Mouse (Mus musculus): ENCODE measurements around the gene Rhox4a. TPM values are rescaled to one million over a fixed set of nuclear protein-coding genes. Genes with fewer than 3 reads are reported as not detected.

The Rhox4a gene
- polyA plus RNA-seq (2012; rRNA removed), result not detected in 2 replicates

GRCm38 (mm10) chrX:37265038-37265437, at the start of gene Rhox4a:
Rhox4a (plus strand) TSS chrX:37265338.

GRCm38 (mm10) chrX:37222158-37222557, 43.0 kb upstream of the Rhox4a start, which contains the start of gene Rhox1:
Rhox1 (minus strand) TSS chrX:37222258.

GRCm38 (mm10) chrX:37244676-37245075, 20.5 kb upstream of the Rhox4a start, which contains the start of gene Rhox2a:
Rhox2a (plus strand) TSS chrX:37244976.

GRCm38 (mm10) chrX:37249619-37250018, 15.5 kb upstream of the Rhox4a start, which contains the start of gene Rhox3a:
Rhox3a (plus strand) TSS chrX:37249919.

Other genes with a start within 250 kb of the Rhox4a start
- not detected in 2 replicates for gene Sowahd, start 216.5 kb upstream of the Rhox4a start, polyA plus RNA-seq (2012; rRNA removed)
- gene Rpl39, start 179.9 kb upstream of the Rhox4a start, polyA plus RNA-seq (2012; rRNA removed), result 31.9 and 65.0 TPM in 2 replicates
- gene Upf3b, start 155.0 kb upstream of the Rhox4a start, polyA plus RNA-seq (2012; rRNA removed), result 1.8 and 2.5 TPM in 2 replicates
- gene Nkap, start 138.5 kb upstream of the Rhox4a start, polyA plus RNA-seq (2012; rRNA removed), result 1.3 and 1.4 TPM in 2 replicates
- not detected in 2 replicates for gene Akap14, start 96.5 kb upstream of the Rhox4a start, polyA plus RNA-seq (2012; rRNA removed)
- gene Ndufa1, start 74.2 kb upstream of the Rhox4a start, polyA plus RNA-seq (2012; rRNA removed), result 258 and 356 TPM in 2 replicates
- gene Rnf113a1, start 74.1 kb upstream of the Rhox4a start, polyA plus RNA-seq (2012; rRNA removed), result 1.6 and 1.9 TPM in 2 replicates
- gene Gm9, start 54.3 kb upstream of the Rhox4a start, polyA plus RNA-seq (2012; rRNA removed), result not detected in 2 replicates
- gene Rhox1, start 43.1 kb upstream of the Rhox4a start, polyA plus RNA-seq (2012; rRNA removed), result not detected in 2 replicates
- gene Rhox2a, start 20.4 kb upstream of the Rhox4a start, polyA plus RNA-seq (2012; rRNA removed), result not detected in 2 replicates
- not detected in 2 replicates for gene Rhox3a, start 15.4 kb upstream of the Rhox4a start, polyA plus RNA-seq (2012; rRNA removed)
- gene Rhox3a2, start 114.7 kb downstream of the Rhox4a start, polyA plus RNA-seq (2012; rRNA removed), result not detected in 2 replicates
- gene Rhox4a2, start 125.5 kb downstream of the Rhox4a start, polyA plus RNA-seq (2012; rRNA removed), result not detected in 2 replicates
- not detected in 2 replicates for gene Rhox2b, start 146.7 kb downstream of the Rhox4a start, polyA plus RNA-seq (2012; rRNA removed)
- not detected in 2 replicates for gene Rhox4b, start 167.2 kb downstream of the Rhox4a start, polyA plus RNA-seq (2012; rRNA removed)
- not detected in 2 replicates for gene Rhox2c, start 188.3 kb downstream of the Rhox4a start, polyA plus RNA-seq (2012; rRNA removed)
- gene Rhox3c, start 193.2 kb downstream of the Rhox4a start, polyA plus RNA-seq (2012; rRNA removed), result not detected in 2 replicates
- gene Rhox4c, start 215.0 kb downstream of the Rhox4a start, polyA plus RNA-seq (2012; rRNA removed), result not detected in 2 replicates
- gene Rhox2d, start 228.1 kb downstream of the Rhox4a start, polyA plus RNA-seq (2012; rRNA removed), result not detected in 2 replicates
- gene Rhox4d, start 249.0 kb downstream of the Rhox4a start, polyA plus RNA-seq (2012; rRNA removed), result not detected in 2 replicates